Mouse (Mus musculus) myocyte (in vitro differentiated cells): Measurements from ENCODE around the gene Plaa.

ENCODE experiments used
- CEBPB ChIP-seq: IDR thresholded peaks from 2 replicates; pipeline ENCODE4 v1.6.1; 2011; ENCODE audit warnings: mild to moderate bottlenecking, moderate library complexity; ENCODE audit not compliant: poor library complexity, insufficient read depth, severe bottlenecking
- E2F4 ChIP-seq: IDR thresholded peaks from one replicate; pipeline ENCODE4 v1.6.1; 2011; ENCODE audit warnings: mild to moderate bottlenecking, control low read depth, moderate library complexity; ENCODE audit not compliant: insufficient read depth
- MAX ChIP-seq: IDR thresholded peaks from one replicate; pipeline ENCODE4 v1.6.1; 2011; ENCODE audit warnings: low read depth, mild to moderate bottlenecking, control low read depth
- MYOG ChIP-seq, 3 experiments: IDR thresholded peaks; one replicate each; pipeline ENCODE4 v1.6.1; 2011; ENCODE audit warnings: control low read depth in 2 of 3, low read depth in 2 of 3, mild to moderate bottlenecking in 2 of 3; ENCODE audit not compliant: insufficient read length in 2 of 3, control insufficient read depth in 1 of 3, insufficient read depth in 1 of 3
- POLR2A ChIP-seq: IDR thresholded peaks from one replicate; pipeline ENCODE4 v1.6.1; 2011; ENCODE audit warnings: low read depth, mild to moderate bottlenecking, control low read depth, moderate library complexity; ENCODE audit not compliant: insufficient read length
- POLR2AphosphoS2 ChIP-seq: IDR thresholded peaks from one replicate; pipeline ENCODE4 v1.6.1; 2011; ENCODE audit warnings: low read depth, control low read depth; ENCODE audit not compliant: insufficient read length
- TCF12 ChIP-seq: IDR thresholded peaks from one replicate; pipeline ENCODE4 v1.6.1; 2011; ENCODE audit warnings: mild to moderate bottlenecking, control low read depth; ENCODE audit not compliant: poor library complexity, insufficient read depth, severe bottlenecking
- USF1 ChIP-seq: IDR thresholded peaks from one replicate; pipeline ENCODE4 v1.6.1; 2011; ENCODE audit warnings: low read depth, mild to moderate bottlenecking, control low read depth, moderate library complexity

DNA sequence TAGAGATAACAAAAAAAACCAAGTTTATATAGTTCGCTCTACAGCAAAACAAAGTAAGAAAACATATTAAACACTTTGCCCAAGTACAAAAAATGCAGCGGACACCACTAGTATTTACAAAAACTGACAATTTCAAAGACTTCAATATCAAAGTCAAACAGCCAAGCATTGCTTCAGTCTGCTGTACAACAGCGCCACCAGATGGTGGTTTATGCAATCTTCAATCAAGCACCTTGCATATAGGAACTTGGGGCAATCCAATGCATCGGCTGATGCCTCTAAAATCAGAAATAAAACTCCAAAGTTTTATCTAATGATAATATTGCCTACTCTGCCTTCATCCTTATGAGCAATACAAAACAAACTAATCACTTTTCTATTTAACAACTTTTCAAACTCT, 85.4 kb downstream of the Plaa start:
- TF ChIP-seq MYOG (IDR thresholded peaks at IDR 0.05; ENCODE audit: control insufficient read depth in 1 of 3, insufficient read depth in 1 of 3, insufficient read length in 2 of 3, low read depth in 2 of 3): no peak
- no peak for TF ChIP-seq POLR2A
- TF ChIP-seq MAX: no peak
- no peak for TF ChIP-seq POLR2AphosphoS2
- no peak for TF ChIP-seq USF1
- no peak for TF ChIP-seq CEBPB
- no peak for TF ChIP-seq TCF12
- TF ChIP-seq E2F4: no peak
